Mouse (Mus musculus) liver, postnatal 0 days (tissue): Measurements from ENCODE around the gene Cntn2. TPM values are rescaled to one million over a fixed set of nuclear protein-coding genes. Genes with fewer than 3 reads are reported as not detected.

ENCODE experiments used
- ATAC-seq: fragments of 200-750 bp; cut with Nextera tagmentation; 2 replicates; pipeline ENCODE4 v1.8.0; 2017; ENCODE audit warnings: mild to moderate bottlenecking, moderate library complexity
- DNase-seq: peaks from one replicate; pipeline ENCODE4 v3.0.0-alpha.2; 2016
- H3K27ac ChIP-seq: fragments of 300-500 bp; sonication (generic); 2 replicates; pipeline ENCODE4 v1.5.1; 2014; ENCODE audit warnings: antibody characterized with exemption, moderate library complexity, mild to moderate bottlenecking, low read depth
- H3K27me3 ChIP-seq: fragments of 300-500 bp; sonication (generic); 2 replicates; pipeline ENCODE4 v1.6.1; 2014; ENCODE audit warnings: low read length, control low read depth, mixed read lengths; ENCODE audit not compliant: insufficient read depth
- H3K36me3 ChIP-seq: fragments of 300-500 bp; sonication (generic); replicated peaks from 2 replicates; pipeline ENCODE4 v1.6.1; 2014; ENCODE audit warnings: mild to moderate bottlenecking, control low read depth, low read length, moderate library complexity, mixed read lengths; ENCODE audit not compliant: insufficient read depth
- H3K4me1 ChIP-seq: fragments of 300-500 bp; sonication (generic); 2 replicates; pipeline ENCODE4 v1.6.1; 2014; ENCODE audit warnings: antibody characterized with exemption, mild to moderate bottlenecking, control low read depth; ENCODE audit not compliant: insufficient read depth
- H3K4me2 ChIP-seq: fragments of 300-500 bp; sonication (generic); 2 replicates; pipeline ENCODE4 v1.6.1; 2014; ENCODE audit warnings: low read depth, mild to moderate bottlenecking, low read length, moderate library complexity, mixed read lengths
- H3K4me3 ChIP-seq: fragments of 300-500 bp; sonication (generic); 2 replicates; pipeline ENCODE4 v1.5.1; 2014; ENCODE audit warnings: low read depth, low read length
- H3K9ac ChIP-seq: fragments of 300-500 bp; sonication (generic); replicated peaks from 2 replicates; pipeline ENCODE4 v1.6.1; 2014; ENCODE audit warnings: mild to moderate bottlenecking, moderate library complexity
- H3K9me3 ChIP-seq: fragments of 300-500 bp; sonication (generic); 2 replicates; pipeline ENCODE4 v1.6.1; 2016; ENCODE audit warnings: mild to moderate bottlenecking, control low read depth, low read length, mixed read lengths
- CTCF ChIP-seq: sonication (generic); IDR thresholded peaks from 2 replicates; pipeline ENCODE4 v1.5.1; 2016; ENCODE audit warnings: antibody characterized with exemption, low read depth
- EP300 ChIP-seq: IDR thresholded peaks from 2 replicates; pipeline ENCODE4 v1.6.1; 2016; ENCODE audit warnings: antibody characterized with exemption, low read depth, mild to moderate bottlenecking
- WGBS: fragments of 180-500 bp; shearing (Covaris S2); extraction: QIAGEN DNeasy Blood & Tissue Kit; methylation state at CpG from one replicate; pipeline ENCODE4 v1.1.7; 2014; ENCODE audit not compliant: insufficient replicate concordance; 5-methylcytosine and 5-hydroxymethylcytosine counted together
- polyA plus RNA-seq: library from polyadenylated mRNA; unstranded; fragments of >200 nt; fragmentation: Nextera tagmentation; extraction: Ambion mirVana; gene quantifications from 2 replicates; pipeline ENCODE4 v1.2.1, GENCODE M21; 2015

The Cntn2 gene
- 0.02 and 0.20 TPM in 2 replicates for polyA plus RNA-seq

DNA sequence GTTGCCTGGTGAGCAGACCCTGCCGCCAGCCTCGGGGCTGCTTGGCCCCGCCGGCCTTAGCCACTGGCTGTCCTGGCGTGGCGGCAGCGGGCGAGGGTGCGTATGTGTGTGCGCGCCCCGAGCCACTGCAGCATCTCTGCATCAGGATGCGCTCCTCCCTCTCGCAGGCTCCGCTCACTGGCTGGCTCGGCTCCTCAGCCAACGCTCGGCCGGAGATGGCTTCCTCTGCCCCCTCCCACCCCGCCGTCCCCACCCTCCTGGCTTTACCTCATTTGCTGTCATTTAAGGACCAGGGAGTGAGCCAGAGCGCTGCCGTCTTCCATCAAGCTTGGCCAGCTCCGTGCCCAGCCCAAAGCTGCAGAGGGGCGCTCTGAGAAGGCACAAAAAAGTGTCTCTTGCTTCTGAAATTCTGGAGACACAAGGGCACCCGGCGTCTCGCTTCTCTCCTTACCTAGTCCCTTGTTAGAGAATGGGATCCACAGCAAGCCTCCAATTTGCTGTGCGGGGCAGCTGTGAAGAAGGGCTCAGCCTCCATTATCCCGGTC, at the start of gene Cntn2:
Gene Cntn2, minus strand, starts transcription at position 495 of the 545 bp plus-strand sequence.
- Histone ChIP-seq H3K9me3 (no peaks in the 10 kb centered on the region), H3K4me3 (no peak within 1 kb of the TSS), H3K27ac (no peak within 1 kb of the TSS), H3K9ac (no peak within 1 kb of the TSS), H3K36me3 (no peaks in the 10 kb centered on the region), H3K4me2 (no peak within 1 kb of the TSS), H3K4me1 (no peaks in the 10 kb centered on the region), H3K27me3 (peaks cover 53% of the 10 kb centered on the region)
- TF ChIP-seq CTCF = no peak
- no peak for TF ChIP-seq EP300
- WGBS = 3% methylated on average over 30 of the region's 30 CpGs
- ATAC-seq (no peak), DNase-seq (no peak)

- Histone ChIP-seq H3K27ac (no peak overlapping the region), H3K4me1 (0 out of 2 replicates have a peak, but pooled peaks cover 2% of the 10 kb centered on the region), H3K4me3 (no peak overlapping the region), H3K4me2 (no peak overlapping the region), H3K9me3 (no peaks in the 10 kb centered on the region), H3K9ac (no peak overlapping the region), H3K27me3 (no peaks in the 10 kb centered on the region), H3K36me3 (no peaks in the 10 kb centered on the region)
- WGBS = 56% methylated on average over 5 of the region's 5 CpGs
- DNase-seq = no peak
- ATAC-seq = no peak
- no peak for TF ChIP-seq CTCF
- TF ChIP-seq EP300 = no peak
Observed at GRCm38 (mm10) chr1:132592145-132592544, 49.1 kb upstream of the Cntn2 start.

- no peaks in the 10 kb centered on the region for H3K9me3 ChIP-seq
- 71% methylated on average over 11 of the region's 11 CpGs for WGBS
- H3K9ac ChIP-seq = no peak overlapping the region
- ATAC-seq (no peak), DNase-seq (no peak)
- TF ChIP-seq EP300 (no peak), CTCF (no peak)
- H3K4me1 ChIP-seq = 0 out of 2 replicates have a peak, but pooled peaks cover 2% of the 10 kb centered on the region
- H3K4me2 ChIP-seq = no peak overlapping the region
- H3K27me3 ChIP-seq = no peaks in the 10 kb centered on the region
- H3K36me3 ChIP-seq = no peaks in the 10 kb centered on the region
- no peak overlapping the region for H3K4me3 ChIP-seq
- no peak overlapping the region for H3K27ac ChIP-seq
Observed at GRCm38 (mm10) chr1:132591399-132591930, 48.4 kb upstream of the Cntn2 start.

DNA sequence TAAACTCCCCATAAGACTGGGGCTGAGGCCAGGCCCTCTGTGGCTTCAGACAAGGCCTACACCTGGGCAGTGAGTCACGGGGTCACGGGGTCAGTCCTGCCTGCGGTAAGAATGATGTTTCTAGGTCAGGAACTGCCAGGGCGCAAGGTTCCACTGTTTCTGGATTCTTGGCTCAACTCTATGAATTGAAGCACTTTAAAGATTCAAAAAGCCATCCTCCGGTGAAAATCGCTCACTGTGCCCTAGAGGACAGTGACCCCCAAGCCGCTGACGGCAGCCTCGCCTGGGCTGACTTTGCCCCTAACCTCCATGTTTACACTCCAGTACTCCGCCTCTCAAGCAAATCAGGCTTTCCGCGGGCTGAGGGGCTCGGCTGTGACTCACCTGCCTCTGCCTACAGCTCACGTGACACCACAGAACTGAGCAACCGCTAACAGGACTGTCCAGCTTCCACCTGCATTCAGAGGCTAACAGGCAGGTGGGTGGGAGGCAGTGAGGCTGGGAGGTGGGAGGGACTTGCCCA, 43.7 kb upstream of the Cntn2 start:
- TF ChIP-seq EP300 = no peak
- no peak for TF ChIP-seq CTCF
- Histone ChIP-seq H3K36me3 (no peaks in the 10 kb centered on the region), H3K27ac (peak overlapping the region; percentile 77), H3K4me3 (no peak overlapping the region), H3K4me1 (no peaks in the 10 kb centered on the region), H3K9ac (no peak overlapping the region), H3K9me3 (no peaks in the 10 kb centered on the region), H3K4me2 (peak overlapping the region; percentile 49), H3K27me3 (no peaks in the 10 kb centered on the region)
- WGBS = 45% methylated on average over 15 of the region's 15 CpGs
- peak; percentile 100 for ATAC-seq
- DNase-seq = peak; percentile 74

DNA sequence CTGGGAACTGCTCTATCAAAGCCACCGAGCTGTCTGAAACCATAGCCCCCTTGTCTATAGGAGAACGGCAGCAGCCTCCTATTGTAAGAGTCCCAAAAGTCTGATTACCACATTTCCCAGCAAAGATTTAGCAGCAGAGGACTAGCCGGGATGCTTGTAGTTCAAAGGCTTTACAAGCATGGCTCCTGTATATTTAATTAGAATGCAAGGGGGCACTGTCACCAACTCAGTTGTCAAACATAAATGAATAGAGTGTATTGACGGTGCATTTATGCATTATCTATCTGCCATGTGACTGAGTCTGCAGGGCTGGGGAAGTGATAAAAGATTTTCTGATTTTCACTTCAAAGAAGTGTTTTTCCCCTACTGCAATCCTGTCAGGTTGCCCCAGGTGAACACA, 42.3 kb upstream of the Cntn2 start:
- Histone ChIP-seq H3K36me3 (no peaks in the 10 kb centered on the region), H3K4me3 (no peak overlapping the region), H3K9ac (no peak overlapping the region), H3K4me2 (no peak overlapping the region), H3K27me3 (no peaks in the 10 kb centered on the region), H3K27ac (no peak overlapping the region), H3K4me1 (no peaks in the 10 kb centered on the region), H3K9me3 (no peaks in the 10 kb centered on the region)
- DNase-seq (no peak), ATAC-seq (no peak)
- 71% methylated on average over 4 of the region's 4 CpGs for WGBS
- TF ChIP-seq CTCF (no peak), EP300 (no peak)

GRCm38 (mm10) chr1:132582998-132583604, 40.0 kb upstream of the Cntn2 start:
- Histone ChIP-seq H3K9me3 (no peaks in the 10 kb centered on the region), H3K4me3 (no peak overlapping the region), H3K4me1 (no peaks in the 10 kb centered on the region), H3K27ac (no peak overlapping the region), H3K9ac (no peak overlapping the region), H3K27me3 (no peaks in the 10 kb centered on the region), H3K36me3 (no peaks in the 10 kb centered on the region), H3K4me2 (no peak overlapping the region)
- TF ChIP-seq EP300 (no peak), CTCF (no peak)
- ATAC-seq (no peak), DNase-seq (no peak)
- 69% methylated on average over 18 of the region's 18 CpGs for WGBS
